Mouse (Mus musculus) thymus, postnatal 0 days (tissue): Measurements from ENCODE around the gene Il6ra. TPM values are rescaled to one million over a fixed set of nuclear protein-coding genes. Genes with fewer than 3 reads are reported as not detected.
A peak's percentile ranks its signal among the peaks of the same experiment; 100 is the strongest.
"Not testable (repeated sequence)": the region's sequence is repeated elsewhere in the genome, so short reads cannot be mapped to it uniquely, and the experiment has no call there.

Experiments used
- DNase-seq: peaks from one replicate; pipeline ENCODE4 v3.0.0-alpha.2; 2015; ENCODE audit warnings: low spot score
- polyA plus RNA-seq: library from polyadenylated mRNA; unstranded; fragments of >200 nt; fragmentation: Nextera tagmentation; extraction: Ambion mirVana; gene quantifications from 2 replicates; pipeline ENCODE4 v1.2.1, GENCODE M21; 2015

Gene Il6ra
- polyA plus RNA-seq, 1 experiment from 2014 or later: 4.2 TPM

GRCm38 (mm10) chr3:89875781-89876180 is 37.2 kb downstream of the Il6ra start:
- DNase-seq: no peak

DNA sequence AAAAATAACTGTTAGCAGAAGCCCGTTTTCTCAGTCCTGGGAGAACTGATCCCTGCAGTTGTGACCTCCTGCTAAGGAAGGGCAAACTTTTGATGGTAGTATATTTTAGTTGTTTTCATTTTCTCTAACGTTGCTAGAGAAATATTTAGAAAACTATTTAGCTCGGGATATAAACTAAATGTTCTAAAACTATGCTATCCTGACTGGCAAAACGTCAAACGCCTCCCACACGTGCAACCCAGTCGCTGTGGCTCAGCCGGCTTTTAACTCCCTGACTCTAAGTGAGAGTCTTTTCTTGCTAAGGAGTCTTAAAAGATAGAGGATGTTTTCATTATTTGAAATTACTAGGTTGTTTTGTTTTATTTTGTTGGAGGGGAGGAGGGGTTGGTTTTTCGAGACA is 38.0 kb downstream of the Il6ra start:
- DNase-seq: no peak

- DNase-seq: no peak
Observed at GRCm38 (mm10) chr3:89874076-89874475, 38.9 kb downstream of the Il6ra start.

DNA sequence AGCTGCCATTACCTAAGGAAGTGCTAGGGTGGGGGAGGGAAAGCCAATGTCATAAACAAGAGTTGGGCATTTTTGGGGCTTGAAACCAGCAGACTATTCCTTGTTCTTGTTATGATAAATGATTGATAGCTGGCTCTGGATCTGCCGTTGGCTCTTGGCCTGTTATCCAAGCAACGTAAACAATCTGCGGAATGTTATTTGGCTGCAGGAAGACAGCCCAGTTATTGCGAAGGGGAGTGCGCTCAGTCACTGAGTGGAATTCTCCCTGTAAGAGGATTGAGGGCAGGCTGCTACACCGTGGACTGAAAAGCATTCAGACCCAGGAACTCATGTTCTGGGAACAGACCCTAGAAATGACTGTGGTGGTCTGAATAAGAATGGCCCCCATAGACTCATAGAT is 40.3 kb downstream of the Il6ra start:
- DNase-seq: no peak

DNA sequence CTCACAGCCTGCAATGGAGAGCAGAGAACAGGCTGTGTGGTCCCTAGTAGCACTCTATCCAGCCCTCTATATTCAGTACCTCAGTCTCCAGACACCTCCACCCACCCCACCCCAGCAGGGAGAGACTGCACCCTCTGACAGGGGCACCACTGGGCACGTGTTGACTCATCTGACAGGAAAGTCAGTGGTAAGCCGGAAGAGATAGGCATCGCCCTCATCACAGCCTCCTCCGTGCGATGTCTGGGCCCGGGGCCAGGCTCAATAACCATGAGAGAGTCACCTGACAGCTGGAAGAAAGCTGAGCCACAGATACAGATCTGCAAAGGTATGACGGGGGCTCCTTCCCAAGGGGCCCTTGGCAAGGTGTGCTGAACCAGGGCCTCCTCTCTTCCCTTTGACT is 40.8 kb downstream of the Il6ra start:
- peak; percentile 93 for DNase-seq

DNA sequence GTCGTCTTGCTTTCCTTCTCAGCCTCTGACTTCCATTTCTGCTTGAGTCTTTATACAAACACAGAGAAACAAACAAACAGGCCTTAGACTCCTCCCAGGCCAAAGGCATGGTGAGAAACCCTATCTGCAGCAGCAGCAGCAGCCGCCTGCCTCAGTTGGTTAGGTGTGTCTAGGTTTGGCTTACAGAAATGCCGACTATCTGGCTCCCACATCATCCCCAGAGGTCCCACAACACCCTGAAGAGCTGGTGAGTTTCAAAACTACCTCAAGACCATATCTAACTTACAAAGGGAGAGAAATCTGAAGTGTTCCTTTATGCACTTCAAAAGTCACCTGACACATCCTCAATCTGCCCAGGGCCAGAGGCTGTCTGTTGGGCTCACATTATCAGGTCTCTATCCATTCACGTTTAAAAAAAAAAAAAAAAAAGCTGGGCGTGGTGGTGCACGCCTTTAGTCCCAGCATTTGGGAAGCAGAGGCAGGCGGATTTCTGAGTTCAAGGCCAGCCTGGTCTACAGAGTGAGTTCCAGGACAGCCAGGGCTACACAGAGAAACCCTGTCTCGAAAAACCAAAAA is 41.6 kb downstream of the Il6ra start:
- DNase-seq: no peak

DNA sequence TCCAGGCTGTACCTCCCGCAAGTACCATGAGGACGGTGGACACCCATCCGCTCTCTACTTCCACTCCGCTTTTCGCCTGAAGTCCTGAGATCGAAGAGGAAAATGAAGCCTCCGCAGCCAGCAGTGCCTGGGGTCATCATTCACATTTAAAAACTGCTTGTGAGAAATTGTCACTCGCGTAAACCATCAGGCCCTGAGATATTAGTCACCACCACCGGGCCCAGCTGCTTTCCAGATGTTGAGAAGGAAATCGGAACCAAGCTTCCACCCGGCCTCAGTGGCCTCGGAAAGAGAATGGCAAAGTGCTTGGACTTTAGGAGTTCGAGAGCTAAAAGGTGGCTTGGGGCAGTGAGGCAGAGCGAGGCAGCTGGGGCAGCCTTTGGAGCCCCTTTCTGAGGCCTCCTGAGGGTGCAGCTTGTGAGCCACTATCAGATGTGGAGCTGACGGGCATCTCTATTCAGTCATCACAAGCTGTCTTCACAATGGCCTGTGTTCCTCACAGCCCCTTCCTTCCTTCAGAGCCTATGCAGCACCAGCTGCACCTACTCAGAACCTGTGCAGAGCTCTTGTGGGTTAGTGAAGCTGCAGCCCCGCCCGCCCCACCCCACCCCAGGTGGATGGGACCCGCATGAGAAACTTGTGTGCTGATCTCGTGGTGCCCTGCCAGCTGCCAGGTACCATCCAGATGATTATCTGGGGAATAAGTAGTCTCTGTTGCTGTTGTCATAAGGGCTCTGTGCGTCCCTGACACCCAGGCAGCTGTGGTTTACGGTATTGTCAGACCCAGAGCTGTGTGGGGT is 42.3 kb downstream of the Il6ra start:
- peak; percentile 88 for DNase-seq

GRCm38 (mm10) chr3:89869556-89869955 is 43.4 kb downstream of the Il6ra start:
- peak; percentile 59 for DNase-seq

- DNase-seq: no peak
Observed at GRCm38 (mm10) chr3:89868956-89869355, 44.0 kb downstream of the Il6ra start.

DNA sequence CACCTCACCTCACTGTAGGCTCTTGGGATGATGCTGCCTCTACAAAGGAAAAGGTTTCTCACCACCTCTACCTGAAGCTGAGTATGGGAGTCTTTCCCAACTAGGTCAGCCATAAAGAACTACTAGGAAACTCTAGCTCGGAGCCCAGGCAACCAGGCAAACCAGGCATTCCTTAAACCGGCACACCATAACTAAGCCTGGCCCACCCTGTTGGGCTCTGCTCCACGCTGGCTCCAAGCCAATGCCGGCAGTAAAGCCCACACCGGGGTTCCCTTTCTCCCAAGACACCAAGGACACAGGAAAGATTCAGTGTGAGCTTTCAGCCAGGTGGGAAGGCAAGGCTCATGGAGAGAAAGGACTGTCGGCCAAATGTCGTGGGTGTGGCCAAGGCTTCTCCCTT is 44.6 kb downstream of the Il6ra start:
- no peak for DNase-seq

- no peak for DNase-seq
Observed at GRCm38 (mm10) chr3:89867651-89868050, 45.3 kb downstream of the Il6ra start.

DNA sequence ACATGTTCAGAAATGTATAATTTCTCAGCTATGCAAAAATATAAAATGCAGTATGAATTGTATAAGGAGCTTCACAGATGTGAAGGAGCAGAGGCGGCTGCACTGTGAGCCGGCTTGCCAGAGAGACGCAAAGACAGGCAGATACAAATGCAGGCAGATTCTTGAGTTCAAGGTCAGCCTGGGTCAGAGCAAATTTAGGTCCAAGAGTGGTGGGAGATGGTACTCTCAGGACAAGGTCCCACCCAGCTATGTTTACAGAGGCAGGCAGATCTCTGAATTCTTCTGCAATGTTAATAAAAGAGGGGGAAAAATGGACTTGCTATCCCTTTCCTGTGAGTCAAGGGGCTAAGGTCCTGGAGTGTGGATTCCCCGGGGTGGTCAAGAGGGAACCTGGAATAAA is 47.2 kb downstream of the Il6ra start:
- no peak for DNase-seq

DNA sequence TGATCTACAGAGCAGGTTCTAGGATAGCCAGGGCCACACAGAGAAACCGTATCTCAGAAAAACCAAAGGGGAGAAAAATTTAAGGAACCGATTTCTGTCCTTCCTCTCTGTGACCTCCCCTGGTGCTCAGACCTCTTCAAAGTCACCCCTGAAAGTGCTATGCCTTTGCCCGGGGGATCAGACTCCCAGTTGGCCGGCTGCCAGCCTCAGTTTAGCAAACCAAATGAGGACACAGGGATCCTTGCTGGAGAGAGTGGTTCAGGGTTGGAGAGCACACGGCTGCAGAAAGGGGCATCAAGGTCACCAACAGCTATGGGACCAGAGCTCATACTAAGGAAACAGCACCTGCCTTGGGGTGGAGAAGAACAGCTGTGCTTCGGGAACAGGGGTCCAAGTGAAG is 48.0 kb downstream of the Il6ra start:
- DNase-seq: no peak

DNA sequence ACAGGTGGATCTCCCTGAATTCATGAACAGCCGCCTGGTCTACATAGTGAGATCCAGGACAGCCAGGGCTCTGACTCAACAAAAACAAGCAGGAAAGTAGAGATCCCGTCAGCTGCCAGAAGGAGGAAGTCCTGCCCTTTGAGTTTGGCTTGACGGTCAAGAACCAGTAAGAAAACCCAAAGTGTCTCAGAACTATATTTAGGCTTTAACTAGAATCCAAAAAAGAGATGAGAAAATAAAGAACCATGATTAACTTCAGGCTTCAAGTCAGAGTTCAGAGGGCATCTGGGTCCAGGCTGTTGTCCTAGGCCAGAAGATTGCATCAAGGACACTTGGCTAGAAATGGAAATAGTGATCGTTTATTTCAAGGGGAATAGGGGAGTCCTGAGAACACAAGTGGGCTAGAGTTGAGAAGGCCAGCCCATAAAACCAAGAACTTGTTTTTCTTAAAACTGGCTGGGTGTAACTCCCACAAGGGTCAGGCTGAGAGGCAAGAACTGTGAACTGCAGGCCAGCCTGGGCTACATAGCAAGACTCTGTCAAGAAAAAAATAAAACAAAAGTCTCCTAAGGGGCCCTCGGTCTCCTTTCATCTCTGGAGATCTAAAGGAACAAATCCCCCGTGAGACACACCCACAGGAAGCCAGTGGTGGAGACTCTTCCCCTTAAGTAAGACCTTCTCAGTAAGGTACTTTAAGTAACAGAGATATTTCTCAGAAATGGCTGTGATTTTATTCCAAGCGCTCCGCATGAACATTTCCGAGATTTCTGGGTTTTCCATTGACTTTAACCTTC is 49.1 kb downstream of the Il6ra start:
- DNase-seq: peak; percentile 86

GRCm38 (mm10) chr3:89863276-89863675 is 49.7 kb downstream of the Il6ra start:
- not testable (repeated sequence) for DNase-seq

DNA sequence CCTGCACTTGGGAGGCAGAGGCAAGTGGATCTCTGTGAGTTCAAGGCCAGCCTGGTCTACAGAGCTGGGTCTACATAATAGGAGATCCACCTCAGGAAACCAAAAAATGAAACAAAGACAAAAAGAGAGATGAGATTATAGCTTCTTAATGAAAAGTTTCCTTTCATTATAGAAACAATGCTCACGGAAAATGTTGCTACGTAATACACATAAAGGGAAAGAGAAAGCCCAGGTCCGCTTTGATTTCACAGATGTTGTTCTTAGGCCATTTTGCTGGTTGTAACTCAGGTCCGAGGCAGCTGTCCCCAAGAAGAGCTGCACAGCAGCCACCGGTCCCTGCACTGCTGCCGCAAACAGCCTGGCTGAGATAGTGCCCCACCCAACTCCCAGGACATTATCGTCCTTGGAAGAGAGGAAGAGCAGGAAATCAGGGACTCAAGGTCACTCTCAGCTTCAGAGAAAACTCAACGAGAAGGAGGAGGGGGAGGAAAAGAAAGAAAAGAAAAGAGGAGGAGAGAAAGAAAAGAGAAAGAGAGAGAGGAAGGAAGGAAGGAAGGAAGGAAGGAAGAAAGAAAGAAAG is 50.7 kb downstream of the Il6ra start:
- no peak for DNase-seq

DNA sequence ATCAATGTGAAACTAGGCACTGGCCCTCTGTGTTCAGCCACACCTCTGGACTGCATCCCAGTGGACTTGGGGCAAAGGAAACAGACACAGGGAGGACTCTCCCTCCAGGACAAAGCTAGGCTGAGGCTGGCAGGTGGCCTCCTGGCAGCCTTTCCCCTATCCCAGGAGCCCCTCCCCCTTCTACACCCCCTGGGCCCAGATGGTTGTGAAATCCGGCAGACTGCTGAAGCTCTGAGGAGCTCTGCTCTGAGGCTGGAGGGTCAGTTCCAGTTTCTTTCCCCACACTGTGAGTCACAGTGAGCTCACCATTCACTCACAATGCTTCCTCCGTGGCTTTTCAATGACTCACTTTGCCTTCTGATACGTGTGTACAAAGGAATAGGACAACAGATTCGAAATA is 51.9 kb downstream of the Il6ra start:
- DNase-seq: no peak

DNA sequence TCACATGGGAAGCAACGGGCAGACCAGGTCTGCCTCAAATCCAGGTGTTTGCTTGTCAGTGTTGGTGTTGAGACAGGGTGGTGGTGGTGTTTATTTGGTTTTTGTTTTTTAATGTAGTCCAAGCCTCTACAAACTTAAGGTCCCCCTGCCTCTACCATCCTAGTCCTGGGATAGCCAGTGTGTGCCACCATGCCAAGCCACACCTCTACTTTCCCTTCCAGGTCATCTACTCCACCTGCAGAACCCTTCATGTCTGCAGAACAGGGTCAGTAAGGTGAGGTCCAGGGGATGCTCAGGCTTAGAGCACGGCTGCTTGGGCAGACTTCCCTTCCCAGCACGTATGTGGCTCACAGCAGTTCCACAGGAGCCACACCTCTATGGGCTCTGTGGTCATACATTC is 52.7 kb downstream of the Il6ra start:
- DNase-seq: no peak

DNA sequence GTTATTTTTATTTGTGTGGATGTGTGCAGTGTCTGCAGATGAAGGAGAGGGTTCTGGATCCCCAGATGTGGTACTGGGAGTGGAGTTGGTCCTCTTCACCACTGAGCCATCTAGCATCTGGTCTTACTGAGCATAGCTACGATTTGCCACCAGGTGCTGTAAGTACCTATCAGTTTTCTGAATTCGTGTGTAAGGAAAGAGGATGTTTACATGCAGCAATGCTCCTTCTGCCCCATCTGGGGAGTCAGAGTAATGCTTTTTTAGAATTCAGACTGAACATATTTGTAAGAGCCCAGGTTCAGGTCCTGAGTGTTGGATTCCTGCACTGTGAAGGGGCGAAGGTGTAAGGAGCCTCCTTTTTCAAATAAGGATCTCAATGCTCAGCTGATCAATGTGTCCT is 53.1 kb downstream of the Il6ra start:
- DNase-seq: peak; percentile 51

- DNase-seq: no peak
Observed at GRCm38 (mm10) chr3:89858888-89859287, 54.1 kb downstream of the Il6ra start.

DNA sequence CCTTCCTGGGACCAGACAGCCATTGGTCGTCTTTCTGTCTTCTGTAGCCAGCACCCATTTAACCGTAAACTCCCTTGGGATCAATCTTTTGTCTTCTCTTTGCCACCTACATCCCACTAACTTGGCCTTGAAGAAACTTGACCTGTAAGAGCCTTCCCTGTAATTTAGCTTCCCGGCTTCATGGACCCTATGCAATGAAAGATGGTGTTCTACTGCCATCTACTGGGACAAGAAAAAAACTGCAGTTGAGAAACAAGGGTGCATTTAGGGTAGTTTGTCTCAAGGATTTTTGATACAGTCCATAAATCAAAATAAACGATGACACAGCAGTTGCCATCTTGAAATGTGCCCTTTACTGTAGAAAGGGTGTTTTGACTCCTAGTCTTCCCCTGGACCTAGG is 54.9 kb downstream of the Il6ra start:
- peak; percentile 71 for DNase-seq

DNA sequence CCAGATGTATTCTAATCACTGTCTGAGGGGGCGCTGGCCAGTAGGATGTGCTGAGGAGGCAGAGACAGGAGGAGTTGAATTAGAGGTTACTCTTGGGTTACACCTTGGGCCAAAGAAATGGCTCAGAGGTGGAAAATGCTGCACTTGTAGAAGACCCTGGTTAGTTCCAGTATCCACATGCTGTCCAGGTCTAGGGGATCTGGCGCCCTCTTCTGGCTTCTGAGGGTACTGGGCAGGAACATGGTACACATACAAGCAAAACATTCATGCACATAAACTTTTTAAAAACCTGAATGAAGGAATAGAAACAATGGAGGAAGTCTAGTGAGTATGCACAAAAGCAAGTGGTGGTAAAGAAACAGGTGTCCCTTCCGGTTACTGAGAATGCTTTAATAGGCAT is 55.6 kb downstream of the Il6ra start:
- DNase-seq: no peak
